Mouse (Mus musculus) MEL (cell line): ENCODE measurements around the gene Maml2.

Source experiments
- CTCF ChIP-seq, 3 experiments: IDR thresholded peaks in 2 of 3; conservative IDR thresholded peaks in 1 of 3; 2 replicates each; pipeline ENCODE4 v1.5.1; 2011 to 2012; ENCODE audit warnings: low read length in 3 of 3, low read depth in 2 of 3, mild to moderate bottlenecking in 2 of 3, improper control_type of control experiment in 1 of 3, inconsistent platforms in 1 of 3, mixed read lengths in 1 of 3, moderate library complexity in 1 of 3; ENCODE audit not compliant: control insufficient read depth in 1 of 3, insufficient read depth in 1 of 3, poor library complexity in 1 of 3, severe bottlenecking in 1 of 3
- HCFC1 ChIP-seq: IDR thresholded peaks from 2 replicates; pipeline ENCODE4 v1.6.1; 2012; ENCODE audit warnings: low read depth, mild to moderate bottlenecking, inconsistent platforms, low read length, improper control_type of control experiment, moderate library complexity
- POLR2AphosphoS5 ChIP-seq: IDR thresholded peaks from 2 replicates; pipeline ENCODE4 v1.6.1; 2012; ENCODE audit warnings: low read depth, borderline replicate concordance, mild to moderate bottlenecking, inconsistent platforms, low read length, moderate library complexity, mixed read lengths
- SIN3A ChIP-seq: IDR thresholded peaks from 2 replicates; pipeline ENCODE4 v1.6.1; 2012; ENCODE audit warnings: low read length, improper control_type of control experiment, inconsistent platforms
- ZKSCAN1 ChIP-seq: IDR thresholded peaks from 2 replicates; pipeline ENCODE4 v1.6.1; 2012; ENCODE audit warnings: low read depth, mild to moderate bottlenecking, inconsistent platforms, low read length, improper control_type of control experiment, moderate library complexity

DNA sequence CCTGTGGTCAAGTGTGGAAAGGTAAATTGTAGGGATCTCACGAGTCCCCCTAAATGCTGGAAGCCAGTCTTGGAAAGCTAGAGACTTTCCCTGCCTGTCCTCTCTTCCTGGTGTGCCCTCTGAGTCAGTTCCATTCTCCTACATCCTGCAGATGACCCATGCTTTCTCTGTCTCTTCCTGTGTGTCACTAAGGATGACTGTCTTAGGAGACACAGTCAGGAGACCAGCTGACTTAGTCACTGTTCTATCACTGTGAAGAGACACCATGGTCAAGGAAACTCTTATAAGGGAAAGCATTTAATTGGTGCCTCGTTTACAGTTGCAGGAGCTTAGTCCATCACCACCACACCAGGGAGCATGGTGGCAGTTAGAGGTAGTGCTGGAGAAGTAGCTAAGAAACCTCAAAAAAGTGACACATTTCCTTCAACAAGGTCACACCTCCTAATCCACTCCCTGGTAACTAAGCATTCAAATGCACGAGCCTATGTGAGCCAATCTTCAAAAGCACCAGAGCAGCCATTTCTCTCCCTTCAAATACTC lies 310.8 kb downstream of the Maml2 start:
- TF ChIP-seq CTCF (IDR thresholded peaks at IDR 0.05 in 2 of 3, conservative IDR thresholded peaks at IDR 0.05 in 1 of 3; ENCODE audit: control insufficient read depth in 1 of 3, insufficient read depth in 1 of 3, low read depth in 2 of 3, low read length in 3 of 3, poor library complexity in 1 of 3, severe bottlenecking in 1 of 3), result no peak
- TF ChIP-seq POLR2AphosphoS5, result no peak
- TF ChIP-seq SIN3A, result no peak
- TF ChIP-seq HCFC1, result no peak
- TF ChIP-seq ZKSCAN1, result no peak
